Mouse (Mus musculus) bone marrow macrophage, adult 2 months (primary cell): ENCODE measurements around the gene Cblb. TPM values are rescaled to one million over a fixed set of nuclear protein-coding genes. Genes with fewer than 3 reads are reported as not detected.

Source experiments
- H3K27ac ChIP-seq: 2 replicates; pipeline ENCODE4 v1.5.1; 2012; ENCODE audit warnings: low read depth, low read length; ENCODE audit not compliant: insufficient read depth
- H3K4me1 ChIP-seq: 2 replicates; pipeline ENCODE4 v1.6.1; 2012; ENCODE audit warnings: low read length; ENCODE audit not compliant: control insufficient read depth, insufficient read depth
- H3K4me3 ChIP-seq: 2 replicates; pipeline ENCODE4 v1.5.1; 2012; ENCODE audit warnings: mild to moderate bottlenecking, low read length, moderate library complexity; ENCODE audit not compliant: insufficient read depth
- CTCF ChIP-seq: IDR thresholded peaks from 2 replicates; pipeline ENCODE4 v1.5.1; 2012; ENCODE audit warnings: low read depth, mild to moderate bottlenecking, low read length, moderate library complexity
- POLR2A ChIP-seq: IDR thresholded peaks from 2 replicates; pipeline ENCODE4 v1.6.1; 2012; ENCODE audit warnings: mild to moderate bottlenecking, low read depth, low read length, borderline replicate concordance
- polyA plus RNA-seq: library from polyadenylated mRNA; stranded (reverse); fragments of >200 nt; gene quantifications from 2 replicates; pipeline ENCODE4 v1.2.4, GENCODE M21; 2012; ENCODE audit not compliant: missing spikeins, insufficient read depth, insufficient read length

The Cblb gene
- polyA plus RNA-seq, 1 experiment, result 13.6 TPM

DNA sequence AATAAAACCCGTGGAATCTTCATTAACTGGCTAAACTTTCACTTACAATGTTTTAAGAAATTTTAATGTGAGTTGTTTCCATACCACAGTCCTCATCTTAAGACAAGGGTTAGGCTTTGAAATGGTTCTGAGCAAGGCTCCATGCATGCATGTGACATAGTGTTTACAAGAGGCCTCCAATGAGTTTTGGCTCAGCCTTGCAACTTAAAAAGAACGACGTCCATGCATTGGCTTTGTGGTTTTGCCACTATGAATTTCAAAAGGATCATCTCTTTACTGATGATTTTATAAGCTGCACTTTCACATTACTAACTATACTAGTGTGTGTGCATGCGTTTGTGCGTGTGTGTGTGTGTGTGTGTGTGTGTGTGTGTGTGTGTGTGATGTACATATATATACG lies 21.6 kb upstream of the Cblb start:
- Histone ChIP-seq H3K4me1 (peaks cover 9% of the 10 kb centered on the region), H3K27ac (no peak overlapping the region), H3K4me3 (no peak overlapping the region)
- TF ChIP-seq CTCF (no peak), POLR2A (no peak)

DNA sequence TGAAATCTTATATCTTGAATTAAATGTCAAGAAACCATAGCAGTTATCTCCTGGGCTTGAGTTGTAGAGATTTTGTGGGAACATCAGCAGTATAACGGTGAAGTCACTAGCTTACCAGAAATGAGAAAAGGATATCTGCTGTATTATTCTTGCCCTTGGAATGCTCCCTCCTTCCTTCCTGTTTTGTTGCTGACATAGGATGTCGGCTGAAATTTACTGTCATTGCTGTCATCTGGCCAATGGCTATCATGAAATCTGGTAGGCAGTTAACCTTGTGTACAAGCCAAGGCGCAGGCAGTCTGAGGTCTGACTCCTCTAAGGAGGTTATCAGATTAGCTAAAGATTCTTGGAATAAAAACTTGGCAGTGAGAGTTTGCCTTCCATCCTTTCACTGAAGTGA lies 18.0 kb upstream of the Cblb start:
- TF ChIP-seq POLR2A, result no peak
- no peak for TF ChIP-seq CTCF
- H3K4me1 ChIP-seq, result peaks cover 9% of the 10 kb centered on the region
- no peak overlapping the region for H3K4me3 ChIP-seq
- H3K27ac ChIP-seq, result no peak overlapping the region

DNA sequence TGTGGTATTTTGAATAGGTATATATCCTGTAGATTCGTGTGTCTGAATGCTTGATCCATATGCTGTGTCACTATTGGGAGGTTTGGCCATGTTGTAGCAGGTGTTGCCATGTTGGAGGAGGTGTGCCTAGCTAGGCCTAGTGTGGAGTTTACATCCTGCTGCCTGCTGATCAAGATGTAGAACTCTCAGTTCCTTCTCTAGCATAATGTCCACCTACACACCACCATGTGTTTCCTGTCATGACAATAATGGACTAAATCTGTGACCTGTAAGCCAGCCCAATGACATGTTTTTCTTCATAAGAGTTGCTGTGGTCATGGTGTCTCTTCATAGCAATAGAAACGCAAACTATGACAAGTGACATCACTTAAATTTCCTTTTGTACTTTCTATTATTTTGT lies 17.2 kb upstream of the Cblb start:
- no peak for TF ChIP-seq CTCF
- TF ChIP-seq POLR2A, result no peak
- Histone ChIP-seq H3K4me3 (no peak overlapping the region), H3K27ac (no peak overlapping the region), H3K4me1 (peaks cover 9% of the 10 kb centered on the region)

DNA sequence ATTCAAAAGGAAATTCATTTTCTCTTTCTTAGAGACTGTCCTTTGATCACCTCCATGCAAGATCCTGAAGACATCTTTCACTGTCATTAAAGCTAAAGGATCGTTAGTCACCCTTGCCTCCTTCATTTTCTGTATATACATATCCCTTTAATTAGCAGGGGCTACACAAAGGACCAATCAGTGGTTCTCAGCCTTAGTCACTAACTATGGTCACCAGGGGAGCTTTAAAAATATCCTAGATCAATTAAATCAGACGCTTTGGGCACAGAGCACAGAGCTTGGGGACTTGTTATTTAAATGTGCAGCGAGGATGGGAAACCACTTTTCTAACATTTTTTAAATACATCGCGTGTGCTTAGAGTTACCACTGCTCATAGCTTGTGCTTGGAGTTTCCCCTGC lies 7.6 kb upstream of the Cblb start:
- H3K27ac ChIP-seq, result no peak overlapping the region
- H3K4me3 ChIP-seq, result no peak overlapping the region
- no peaks in the 10 kb centered on the region; the same call in 1 of the 2 replicates for H3K4me1 ChIP-seq
- TF ChIP-seq CTCF, result no peak
- no peak for TF ChIP-seq POLR2A

DNA sequence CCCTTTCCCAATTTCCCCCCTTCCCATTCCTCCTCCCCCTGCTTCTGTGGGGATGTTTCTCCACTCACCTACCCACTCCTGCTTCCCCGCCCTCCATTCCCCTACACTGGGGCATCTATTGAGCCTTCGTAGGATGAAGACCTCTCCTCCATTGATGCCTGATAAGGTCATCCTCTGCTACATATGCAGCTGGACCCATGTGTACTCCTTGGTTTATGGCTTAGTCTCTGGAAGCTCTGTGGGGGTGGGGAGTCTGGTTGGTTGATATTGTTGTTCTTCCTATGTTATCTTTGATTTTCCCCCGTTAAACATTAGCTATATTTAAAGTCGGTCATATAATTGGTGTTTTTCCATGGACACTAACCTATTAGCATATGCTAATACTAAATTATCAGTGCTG lies 3.7 kb upstream of the Cblb start:
- Histone ChIP-seq H3K4me1 (peaks cover 6% of the 10 kb centered on the region), H3K4me3 (no peak overlapping the region), H3K27ac (no peak overlapping the region)
- TF ChIP-seq CTCF, result no peak
- no peak for TF ChIP-seq POLR2A

DNA sequence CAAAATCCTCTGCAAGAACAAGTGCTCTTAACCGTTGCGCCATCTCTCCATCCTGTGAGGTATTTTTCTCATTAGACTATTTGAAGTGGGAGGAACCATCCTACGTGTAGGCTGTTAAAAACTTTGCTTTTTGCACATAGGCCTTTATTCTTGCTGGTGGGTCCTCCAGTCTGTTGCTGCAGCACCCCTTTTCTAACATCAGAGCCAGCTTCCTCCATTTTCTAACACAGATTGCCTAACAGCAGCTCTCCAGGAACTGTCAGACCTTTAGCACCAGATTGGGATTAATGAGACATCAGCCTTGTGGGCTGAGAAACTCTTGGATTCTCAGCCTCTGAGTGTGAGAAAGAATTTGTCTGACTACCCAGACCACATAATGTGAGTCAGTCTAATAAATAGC lies 2.0 kb upstream of the Cblb start:
- no peak overlapping the region for H3K27ac ChIP-seq
- TF ChIP-seq POLR2A (no peak), CTCF (no peak)
- H3K4me1 ChIP-seq, result peaks cover 9% of the 10 kb centered on the region
- no peak overlapping the region for H3K4me3 ChIP-seq

DNA sequence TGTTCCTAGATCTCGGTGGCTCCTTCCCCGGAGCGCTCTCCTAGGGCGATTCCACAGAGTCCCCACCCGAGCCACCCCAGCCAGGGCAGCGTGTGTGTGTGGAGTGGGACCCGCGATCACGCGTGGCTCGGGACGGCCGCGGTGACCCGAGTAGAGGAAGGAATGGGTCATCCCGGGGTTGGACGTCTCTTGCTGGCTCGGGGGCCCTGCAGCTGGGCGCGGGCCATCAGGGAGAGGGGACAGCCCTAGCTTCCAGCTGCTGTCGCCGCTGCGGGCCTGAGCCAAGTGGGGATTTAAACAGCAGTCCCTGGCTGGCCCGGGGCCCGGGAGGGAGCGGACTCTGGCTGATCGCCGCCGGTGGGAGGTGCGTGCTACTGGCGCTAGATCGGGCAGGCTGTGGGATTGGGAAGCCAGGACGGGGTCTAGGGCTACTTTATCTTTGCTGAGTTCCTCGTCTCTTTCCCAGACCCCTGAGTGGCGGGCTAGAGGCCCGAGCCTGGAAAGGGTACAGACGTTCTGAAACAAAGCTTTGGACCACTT lies 757 bp downstream of the Cblb start:
- Histone ChIP-seq H3K27ac (peak overlapping the region; percentile 60), H3K4me1 (peaks cover 26% of the 10 kb centered on the region), H3K4me3 (peak overlapping the region; percentile 64)
- TF ChIP-seq POLR2A (no peak), CTCF (no peak)

DNA sequence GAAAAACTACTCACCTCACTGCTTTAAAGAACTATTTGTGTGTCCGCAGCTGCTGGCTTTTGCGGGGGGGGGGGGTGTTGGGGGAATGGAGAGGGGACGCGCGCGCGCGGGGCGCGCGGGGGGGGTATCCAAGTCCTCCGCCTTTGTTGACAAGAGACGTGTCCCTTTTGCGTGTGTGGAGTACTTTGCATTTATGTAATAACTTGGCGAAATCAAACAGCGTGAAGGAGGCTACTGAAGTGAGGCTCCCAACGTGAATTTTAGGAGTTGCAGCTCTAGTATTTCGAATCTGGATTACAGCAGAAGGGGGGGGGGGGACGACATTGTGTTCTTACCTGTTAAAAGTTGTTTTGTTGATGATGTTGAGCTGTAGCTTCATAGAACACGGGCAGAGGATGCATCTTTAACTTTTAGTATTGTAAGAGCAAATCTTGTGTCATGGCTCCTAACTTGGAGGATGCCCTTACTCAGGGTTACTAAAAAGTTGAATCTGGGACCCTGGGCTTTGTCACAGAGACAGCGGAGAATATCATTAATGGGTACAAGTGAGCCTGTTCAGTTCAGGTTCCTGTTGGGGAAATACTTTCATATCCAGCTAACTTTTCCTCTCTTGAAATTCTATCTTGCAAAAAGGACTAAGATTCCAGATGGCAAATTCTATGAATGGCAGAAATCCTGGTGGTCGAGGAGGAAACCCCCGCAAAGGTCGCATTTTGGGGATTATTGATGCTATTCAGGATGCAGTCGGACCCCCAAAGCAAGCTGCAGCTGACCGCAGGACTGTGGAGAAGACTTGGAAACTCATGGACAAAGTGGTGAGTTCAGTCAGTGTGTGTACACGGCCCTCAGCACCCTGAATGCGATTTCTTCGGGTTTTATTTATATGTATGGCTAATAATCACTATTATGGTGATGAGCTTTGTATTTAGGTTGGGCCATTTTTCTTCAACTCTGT lies 1.6 kb downstream of the Cblb start:
- H3K27ac ChIP-seq, result peak overlapping the region; percentile 60; the same call in 1 of the 2 replicates
- H3K4me3 ChIP-seq, result peak overlapping the region; percentile 64
- TF ChIP-seq POLR2A, result no peak
- TF ChIP-seq CTCF, result no peak
- H3K4me1 ChIP-seq, result peaks cover 26% of the 10 kb centered on the region

DNA sequence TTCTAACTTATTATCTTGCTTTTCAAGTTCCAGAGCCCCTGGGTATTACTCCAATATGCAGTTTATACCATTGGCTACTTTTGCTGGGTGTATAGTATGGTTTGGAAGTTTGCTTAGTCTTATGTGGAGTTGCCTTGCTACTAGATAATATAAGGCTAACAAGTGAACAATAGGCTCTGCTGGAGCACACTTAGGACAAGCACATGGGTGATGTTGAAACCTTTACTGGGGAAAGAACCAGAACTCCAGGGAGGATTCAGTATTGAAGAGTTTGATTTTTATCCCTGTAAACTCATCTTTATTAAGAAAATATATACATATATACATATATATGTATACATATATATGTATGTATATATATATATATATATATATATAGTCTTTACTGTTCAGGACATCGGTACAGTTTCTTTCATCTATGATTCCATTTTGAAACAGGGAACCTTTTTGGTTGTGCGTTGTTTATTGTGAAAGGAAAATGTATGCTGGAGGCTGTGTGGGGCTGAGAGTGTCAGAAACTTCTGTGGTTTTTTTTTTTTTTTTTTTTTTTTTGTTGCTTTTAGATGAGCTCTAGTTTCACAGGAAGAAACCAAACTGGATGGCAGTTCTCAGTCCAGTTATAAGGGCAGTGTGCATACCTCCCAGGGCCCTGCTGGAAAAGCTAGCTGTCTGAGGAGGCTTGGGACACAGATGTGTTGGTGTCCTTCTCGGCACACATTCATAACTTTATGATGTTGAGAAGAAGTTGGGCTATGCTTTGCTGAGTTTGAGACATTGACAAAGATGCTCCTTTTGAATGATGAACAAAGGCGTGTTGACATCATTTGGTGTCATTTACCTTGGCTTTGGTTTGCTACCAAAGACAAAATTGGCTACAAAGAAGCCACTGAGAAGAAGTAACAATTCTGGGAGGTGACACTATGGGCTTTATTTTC lies 2.6 kb downstream of the Cblb start:
- Histone ChIP-seq H3K4me3 (peak overlapping the region; percentile 3), H3K4me1 (peaks cover 31% of the 10 kb centered on the region)

DNA sequence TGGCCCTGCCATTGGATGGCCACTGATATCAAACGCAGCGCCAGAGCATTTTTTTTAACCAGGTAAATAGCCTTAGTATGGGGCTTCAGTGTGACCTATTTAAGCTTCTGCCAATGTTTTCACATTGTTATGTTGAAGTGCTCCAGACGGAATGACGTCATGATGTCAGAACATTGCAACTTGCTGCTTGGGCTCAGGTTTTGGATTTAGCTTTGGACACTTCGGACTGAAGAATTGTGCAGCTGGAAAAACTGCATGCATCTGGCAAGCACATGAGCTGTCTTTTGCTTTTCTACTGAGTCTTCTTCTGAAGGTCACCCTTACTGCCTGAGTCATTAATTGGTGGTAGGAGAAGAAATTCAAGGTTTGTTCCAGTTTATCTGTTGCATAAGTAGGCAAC lies 3.3 kb downstream of the Cblb start:
- Histone ChIP-seq H3K4me1 (peaks cover 28% of the 10 kb centered on the region), H3K4me3 (no peak overlapping the region), H3K27ac (no peak overlapping the region)
- TF ChIP-seq POLR2A, result no peak
- TF ChIP-seq CTCF, result no peak

More for the DNA sequence above, 2.6 kb downstream of the Cblb start:
- no peak overlapping the region for H3K27ac ChIP-seq
- no peak for TF ChIP-seq POLR2A
